Comparison of ENCODE assay signal across 13 mouse cellular contexts in the genomic region with DNA sequence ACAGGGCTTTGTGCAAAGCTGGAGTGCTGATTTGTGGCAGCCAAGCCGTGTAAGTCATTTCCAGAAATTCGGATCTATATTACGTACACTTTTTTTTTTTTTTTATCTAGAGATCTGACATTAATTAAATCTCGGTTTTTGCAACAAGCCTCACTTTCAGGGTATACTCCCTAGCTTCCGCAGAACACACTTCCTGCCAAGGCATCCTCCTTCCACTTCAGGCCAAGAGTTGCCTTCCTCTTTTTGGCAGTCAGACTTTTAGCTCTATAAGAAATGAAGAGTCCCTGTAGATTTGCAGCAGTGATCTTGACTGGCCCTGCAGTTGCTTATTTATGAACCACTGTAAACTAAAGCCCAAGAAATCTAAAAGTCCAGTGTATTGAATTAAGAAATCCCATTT. TPM values are rescaled to one million over a fixed set of nuclear protein-coding genes. Genes with fewer than 3 reads are reported as not detected.
DNase-seq lines count a peak whose midpoint lies in the region; ATAC-seq lines count a peak whose summit lies in the region.
"Had no signal": no experiment of that assay in that cellular context is flagged by ENCODE, and none has a peak within 500 bp of the region (broad histone marks: within the 10 kb centered on the region; RNA-seq: fewer than 3 reads in every experiment).

No protein-coding gene starts in this region.

- peak; percentile 74 for ATAC-seq in monocyte, adult 5-6 weeks (replicated peaks; ENCODE audit: insufficient number of reproducible peaks, low FRiP score, low TSS enrichment, poor library complexity, severe bottlenecking)

- DNase-seq in heart, adult 11 months: peak; percentile 90
- DNase-seq in heart, postnatal 36 days: no peak
- peak; percentile 19 for DNase-seq in CD4-positive helper T cell, adult 2 months (ENCODE audit: low read depth, low spot score)
- DNase-seq in brain, embryonic 18.5 days (ENCODE audit: low read depth, low spot score): peak; percentile 10
- no peak for DNase-seq in natural killer cell, adult 2 months (ENCODE audit: low spot score in 2 of 2)
- DNase-seq in left cerebral cortex, adult 18-20 months (ENCODE audit: low spot score in 2 of 2): no peak
- DNase-seq: adrenal gland, adult 8-10 months; cerebellum, postnatal 14 days; gastrocnemius, postnatal 36 days; heart, postnatal 4 days; right cerebral cortex, postnatal 25 days; thymus, postnatal 25 days had no signal

- intact Hi-C loops in heart, postnatal 36 days (cut with DNase I): loop anchor here (5.0 kb wide), 1 partner anchor 53 kb away; no protein-coding TSS in a partner anchor

RNA-seq across cellular contexts. Expression of a gene that starts 13.1 kb away (rescaled TPM):
- total RNA-seq in heart, postnatal 36 days (2021): 1 to 10 TPM; 7.0 to 8.8 TPM
- 9.0 to 19.3 TPM (median 13.2 TPM) in 3 replicates for total RNA-seq in monocyte, adult 5-6 weeks (2017)
- 100 to 1,000 TPM; 219 to 233 TPM for total RNA-seq in left cerebral cortex, adult 18-20 months (2021)

Comparison
In these comparisons a context has a peak if more than half of its experiments do, and no peak if none do; other contexts are left out.
1. DNase-seq: peak in heart, adult 11 months (single experiment), CD4-positive helper T cell, adult 2 months (single experiment) and brain, embryonic 18.5 days (single experiment); none in heart, postnatal 36 days (0 of 2), natural killer cell, adult 2 months (0 of 2) and left cerebral cortex, adult 18-20 months (0 of 2).
2. RNA of a gene that starts 13.1 kb away (total RNA-seq): 219 to 233 TPM in left cerebral cortex, adult 18-20 months; 9.0 to 19.3 TPM in monocyte, adult 5-6 weeks and 7.0 to 8.8 TPM in heart, postnatal 36 days; every median in the first group is over 10 times any median in the second.